Mouse (Mus musculus) kidney, postnatal 4 days (tissue): ENCODE data around the gene Slc25a24.

Source experiments
- DNase-seq, 2 experiments: peaks; one replicate each; pipeline ENCODE4 v3.0.0; 2021; ENCODE audit warnings: mixed read lengths in 2 of 2

The Slc25a24 gene

DNA sequence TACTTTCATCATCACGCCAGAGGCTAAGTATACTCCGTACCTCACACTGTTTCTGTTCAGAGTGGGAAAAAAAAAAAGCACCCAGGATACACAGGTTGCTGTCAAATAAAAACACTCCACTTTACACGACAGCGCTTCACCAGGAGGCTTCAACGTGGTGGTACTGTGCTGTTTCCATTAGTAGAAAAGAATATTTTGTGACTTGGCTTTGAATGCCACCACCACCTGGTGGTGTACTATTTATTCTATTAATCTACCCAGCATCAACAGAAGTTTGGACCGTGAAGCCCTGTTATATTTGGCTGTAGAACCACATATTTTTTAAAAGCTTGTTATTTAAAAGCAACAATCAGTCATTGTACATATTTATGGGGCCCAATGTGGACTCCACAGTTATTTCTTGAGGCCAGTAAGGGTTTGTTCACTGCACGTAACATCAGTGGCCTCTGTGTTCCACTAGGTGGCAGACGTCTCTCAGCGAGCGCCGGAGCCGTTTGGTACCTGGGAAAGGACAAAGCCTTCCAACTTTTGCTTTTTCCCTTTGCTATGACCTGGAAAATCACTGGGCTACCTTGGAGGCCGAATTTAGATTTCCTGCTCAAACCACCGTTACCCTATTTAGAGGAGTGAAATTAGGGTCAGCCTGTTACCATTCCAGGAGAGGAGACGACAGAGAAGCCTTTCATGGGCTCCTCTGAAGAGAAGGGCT lies 48.3 kb downstream of the Slc25a24 start:
- DNase-seq, result peak; percentile 77 to 81

DNA sequence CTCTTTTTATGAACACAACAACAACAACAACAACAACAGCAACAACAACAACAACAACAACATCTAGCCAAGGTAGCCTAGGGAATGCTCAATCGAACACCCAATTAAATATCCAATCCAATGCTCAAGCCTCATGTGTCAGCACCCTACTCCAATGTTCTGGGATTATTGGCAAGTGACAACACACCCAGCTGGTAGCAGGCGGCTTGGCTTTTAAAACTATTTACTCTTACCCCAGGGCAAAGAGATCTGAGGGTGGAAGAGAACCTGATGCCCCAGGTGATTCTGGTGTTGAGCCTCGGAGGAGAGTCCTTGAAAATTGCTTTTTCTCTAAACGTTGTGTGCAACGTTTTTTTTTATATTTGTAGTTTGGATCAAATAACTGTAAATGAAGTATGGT lies 51.4 kb downstream of the Slc25a24 start:
- no peak for DNase-seq

- no peak for DNase-seq
Observed at GRCm38 (mm10) chr3:109178705-109179104, 55.8 kb downstream of the Slc25a24 start.

- no peak for DNase-seq
Observed at GRCm38 (mm10) chr3:109179528-109180076, 56.7 kb downstream of the Slc25a24 start.

DNA sequence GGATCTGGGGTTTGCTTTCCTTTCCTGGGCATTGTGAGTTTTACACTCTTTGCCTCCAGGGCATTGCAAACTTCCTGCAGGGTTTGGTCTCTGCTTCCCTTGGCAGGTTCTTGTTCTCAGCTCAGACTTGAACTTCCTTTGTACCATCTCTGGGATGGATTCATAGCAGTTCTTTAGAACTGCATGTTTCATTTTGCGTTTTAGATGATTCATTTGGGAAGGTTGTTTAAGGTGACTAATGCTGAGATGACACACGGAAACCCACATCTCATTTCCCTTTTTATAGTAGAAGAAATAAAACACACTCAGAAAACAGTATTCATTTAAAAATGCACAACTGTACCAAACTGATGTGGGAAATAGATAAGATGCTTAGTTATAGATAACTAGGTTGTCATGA lies 73.2 kb downstream of the Slc25a24 start:
- no peak for DNase-seq

- DNase-seq, result peak in 1 of 2 experiments; percentile 3
Observed at GRCm38 (mm10) chr3:109199280-109199679, 76.3 kb downstream of the Slc25a24 start.

DNA sequence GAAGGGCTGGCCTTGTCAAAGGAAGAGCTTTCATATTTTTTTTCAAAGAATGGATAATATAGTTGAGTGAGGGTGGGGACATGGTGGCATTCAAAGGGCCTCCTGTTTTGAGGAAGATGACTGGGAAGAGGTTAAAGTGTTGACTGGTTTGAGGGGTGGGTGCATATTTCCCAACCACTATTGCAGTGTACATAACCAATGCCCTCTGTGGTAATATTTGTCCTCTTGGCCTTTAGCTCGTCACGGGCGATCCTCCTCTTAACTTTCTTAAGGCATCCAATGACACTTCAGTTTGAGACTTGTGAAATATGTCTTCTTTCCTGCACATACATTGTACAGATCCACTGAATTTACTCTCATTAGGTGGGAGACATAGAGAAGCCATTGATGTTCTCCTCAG lies 89.4 kb downstream of the Slc25a24 start:
- no peak for DNase-seq

- DNase-seq, result no peak
Observed at GRCm38 (mm10) chr3:109216352-109216751, 93.4 kb downstream of the Slc25a24 start.
